ENCODE assay signal across 7 mouse cellular contexts in genomic region chr2:156180094-156180821, GRCm38 (mm10). TPM values are rescaled to one million over a fixed set of nuclear protein-coding genes. Genes with fewer than 3 reads are reported as not detected.
DNase-seq lines count a peak whose midpoint lies in the region; ATAC-seq lines count a peak whose summit lies in the region.

Gene Rbm39, minus strand, starts transcription at chr2:156180238.

- H3K27me3 ChIP-seq in intestine, embryonic 15.5 days (replicated peaks), result no peaks in the 10 kb centered on the region
- no peaks in the 10 kb centered on the region for H3K27me3 ChIP-seq in midbrain, embryonic 10.5 days (ENCODE audit: low read depth, poor library complexity, severe bottlenecking)

- under 1% methylated on average over 47 of the region's 47 CpGs for WGBS in intestine, embryonic 15.5 days
- under 1% methylated on average over 47 of the region's 47 CpGs for WGBS in midbrain, embryonic 10.5 days

- peak; percentile 100 for DNase-seq in adrenal gland, adult 18-20 months (ENCODE audit: low spot score in 2 of 2)
- DNase-seq in embryo, embryonic 11 days, result peak; percentile 99
- DNase-seq in gastrocnemius, postnatal 36 days, result peak; percentile 100
- peak; percentile 100 for DNase-seq in left cerebral cortex, postnatal 25 days (ENCODE audit: low spot score in 2 of 2)
- DNase-seq in midbrain, embryonic 10.5 days (ENCODE audit: low spot score), result peak; percentile 100
- peak; percentile 99 for DNase-seq in right cerebral cortex, postnatal 4 days

- H3K9me3 ChIP-seq in intestine, embryonic 15.5 days, result no peaks in the 10 kb centered on the region
- no peaks in the 10 kb centered on the region for H3K9me3 ChIP-seq in midbrain, embryonic 10.5 days (replicated peaks)

- peak within 1 kb of the TSS; percentile 100 for H3K9ac ChIP-seq in intestine, embryonic 15.5 days

- H3K4me1 ChIP-seq in intestine, embryonic 15.5 days (replicated peaks), result peaks cover 7% of the 10 kb centered on the region; the same call in 1 of the 2 replicates
- peaks cover 37% of the 10 kb centered on the region for H3K4me1 ChIP-seq in midbrain, embryonic 10.5 days

- H3K4me2 ChIP-seq in intestine, embryonic 15.5 days (replicated peaks), result peak within 1 kb of the TSS; percentile 68

- ATAC-seq in intestine, embryonic 15.5 days, result peak; percentile 97

- 0 out of 2 replicates have a peak, but pooled peaks cover 3% of the 10 kb centered on the region for H3K36me3 ChIP-seq in intestine, embryonic 15.5 days
- peaks cover 37% of the 10 kb centered on the region for H3K36me3 ChIP-seq in midbrain, embryonic 10.5 days

- intact Hi-C loops in gastrocnemius, postnatal 36 days (cut with DNase I), result no loop called here
- intact Hi-C loops in left cerebral cortex, postnatal 25 days (cut with DNase I), result no loop called here

- peak within 1 kb of the TSS; percentile 94 for H3K27ac ChIP-seq in intestine, embryonic 15.5 days
- H3K27ac ChIP-seq in midbrain, embryonic 10.5 days (replicated peaks), result peak within 1 kb of the TSS; percentile 100

- H3K4me3 ChIP-seq in intestine, embryonic 15.5 days (replicated peaks), result peak within 1 kb of the TSS; percentile 97
- peak within 1 kb of the TSS; percentile 100 for H3K4me3 ChIP-seq in midbrain, embryonic 10.5 days

RNA-seq across cellular contexts. Expression of gene Rbm39, which starts in this region (rescaled TPM):
- total RNA-seq in adrenal gland, adult 18-20 months (2021), result 100 to 1,000 TPM; 283 to 382 TPM
- 100 to 1,000 TPM in 1 of 2 experiments, 10 to 100 TPM in 1; 88.5 to 107 TPM for total RNA-seq in gastrocnemius, postnatal 36 days (2021)
- polyA plus RNA-seq in intestine, embryonic 15.5 days (2015; fragmentation: Nextera tagmentation; extraction: Ambion mirVana), result 486 and 571 TPM in 2 replicates
- 100 to 1,000 TPM; 279 to 290 TPM for total RNA-seq in left cerebral cortex, postnatal 25 days (2021)
- polyA plus RNA-seq in midbrain, embryonic 10.5 days (2016; fragmentation: Nextera tagmentation; extraction: Ambion mirVana), result 584 and 587 TPM in 2 replicates

Comparison
In these comparisons a context has a peak if more than half of its experiments do, and no peak if none do; other contexts are left out.
1. Peak in every context shown above with its lines: DNase-seq, ATAC-seq, H3K4me3 ChIP-seq and H3K27ac ChIP-seq.